Mouse (Mus musculus): ENCODE data around the gene Prr23a3. TPM values are rescaled to one million over a fixed set of nuclear protein-coding genes. Genes with fewer than 3 reads are reported as not detected.

Gene Prr23a3
- not detected in 2 replicates for polyA plus RNA-seq (2015; fragmentation: Nextera tagmentation; extraction: Ambion mirVana)

- DNase-seq (ENCODE audit: low spot score) = no peak
These were observed at the start of gene Prr23a3 for GRCm38 (mm10) chr9:98864571-98864970. TSS of gene Prr23a3 (plus strand) at chr9:98864767.

GRCm38 (mm10) chr9:98816066-98816465 lies 48.5 kb upstream of the Prr23a3 start:
- no peak for DNase-seq (ENCODE audit: low spot score)

GRCm38 (mm10) chr9:98817592-98817991 lies 47.0 kb upstream of the Prr23a3 start:
- DNase-seq (ENCODE audit: low spot score) = no peak

GRCm38 (mm10) chr9:98818971-98819370 lies 45.6 kb upstream of the Prr23a3 start:
- no peak for DNase-seq (ENCODE audit: low spot score)

GRCm38 (mm10) chr9:98819481-98819880 lies 45.1 kb upstream of the Prr23a3 start:
- DNase-seq (ENCODE audit: low spot score) = no peak

- no peak for DNase-seq (ENCODE audit: low spot score)
These were observed 44.1 kb upstream of the Prr23a3 start for GRCm38 (mm10) chr9:98820461-98820860.

GRCm38 (mm10) chr9:98821067-98821466 lies 43.5 kb upstream of the Prr23a3 start:
- no peak for DNase-seq (ENCODE audit: low spot score)

- DNase-seq (ENCODE audit: low spot score) = no peak
These were observed 40.8 kb upstream of the Prr23a3 start for GRCm38 (mm10) chr9:98823805-98824204.

- no peak for DNase-seq (ENCODE audit: low spot score)
These were observed 35.1 kb upstream of the Prr23a3 start for GRCm38 (mm10) chr9:98829508-98829907.

- no peak for DNase-seq (ENCODE audit: low spot score)
These were observed 27.0 kb upstream of the Prr23a3 start for GRCm38 (mm10) chr9:98837537-98838074.

- DNase-seq (ENCODE audit: low spot score) = no peak
These were observed 22.4 kb upstream of the Prr23a3 start, which contains the start of gene Prr23a1 for GRCm38 (mm10) chr9:98842117-98842516. TSS of gene Prr23a1 (plus strand) at chr9:98842503.

- DNase-seq (ENCODE audit: low spot score) = no peak
These were observed 8.4 kb upstream of the Prr23a3 start, which contains the start of gene Prr23a2 for GRCm38 (mm10) chr9:98856210-98856609. TSS of gene Prr23a2 (plus strand) at chr9:98856494.

GRCm38 (mm10) chr9:98863463-98863862 lies 1.1 kb upstream of the Prr23a3 start:
- DNase-seq (ENCODE audit: low spot score) = no peak

GRCm38 (mm10) chr9:98901486-98901885 lies 36.9 kb downstream of the Prr23a3 start:
- DNase-seq (ENCODE audit: low spot score) = no peak

- DNase-seq (ENCODE audit: low spot score) = no peak
These were observed 38.3 kb downstream of the Prr23a3 start, which contains the start of gene 7420426K07Rik for GRCm38 (mm10) chr9:98902819-98903218. TSS of gene 7420426K07Rik (plus strand) at chr9:98903119.

Other genes starting within 250 kb of the Prr23a3 start
- not detected in 2 replicates for gene Prr23a1, start 22.3 kb upstream of the Prr23a3 start, polyA plus RNA-seq (2015; fragmentation: Nextera tagmentation; extraction: Ambion mirVana)
- gene Prr23a2, start 8.3 kb upstream of the Prr23a3 start, polyA plus RNA-seq (2015; fragmentation: Nextera tagmentation; extraction: Ambion mirVana) = not detected in 2 replicates
- gene 7420426K07Rik, start 38.4 kb downstream of the Prr23a3 start, polyA plus RNA-seq (2015; fragmentation: Nextera tagmentation; extraction: Ambion mirVana) = not detected in 2 replicates
- not detected in 2 replicates for gene Foxl2, start 90.5 kb downstream of the Prr23a3 start, polyA plus RNA-seq (2015; fragmentation: Nextera tagmentation; extraction: Ambion mirVana)
- 52.4 and 54.8 TPM in 2 replicates for gene Faim, start 121.6 kb downstream of the Prr23a3 start, polyA plus RNA-seq (2015; fragmentation: Nextera tagmentation; extraction: Ambion mirVana)
- not detected in 2 replicates for gene Gm1123, start 170.9 kb downstream of the Prr23a3 start, polyA plus RNA-seq (2015; fragmentation: Nextera tagmentation; extraction: Ambion mirVana)

All from thymus, postnatal 0 days (tissue).